Mouse (Mus musculus): ENCODE measurements around the gene Mdm2.

The Mdm2 gene

DNA sequence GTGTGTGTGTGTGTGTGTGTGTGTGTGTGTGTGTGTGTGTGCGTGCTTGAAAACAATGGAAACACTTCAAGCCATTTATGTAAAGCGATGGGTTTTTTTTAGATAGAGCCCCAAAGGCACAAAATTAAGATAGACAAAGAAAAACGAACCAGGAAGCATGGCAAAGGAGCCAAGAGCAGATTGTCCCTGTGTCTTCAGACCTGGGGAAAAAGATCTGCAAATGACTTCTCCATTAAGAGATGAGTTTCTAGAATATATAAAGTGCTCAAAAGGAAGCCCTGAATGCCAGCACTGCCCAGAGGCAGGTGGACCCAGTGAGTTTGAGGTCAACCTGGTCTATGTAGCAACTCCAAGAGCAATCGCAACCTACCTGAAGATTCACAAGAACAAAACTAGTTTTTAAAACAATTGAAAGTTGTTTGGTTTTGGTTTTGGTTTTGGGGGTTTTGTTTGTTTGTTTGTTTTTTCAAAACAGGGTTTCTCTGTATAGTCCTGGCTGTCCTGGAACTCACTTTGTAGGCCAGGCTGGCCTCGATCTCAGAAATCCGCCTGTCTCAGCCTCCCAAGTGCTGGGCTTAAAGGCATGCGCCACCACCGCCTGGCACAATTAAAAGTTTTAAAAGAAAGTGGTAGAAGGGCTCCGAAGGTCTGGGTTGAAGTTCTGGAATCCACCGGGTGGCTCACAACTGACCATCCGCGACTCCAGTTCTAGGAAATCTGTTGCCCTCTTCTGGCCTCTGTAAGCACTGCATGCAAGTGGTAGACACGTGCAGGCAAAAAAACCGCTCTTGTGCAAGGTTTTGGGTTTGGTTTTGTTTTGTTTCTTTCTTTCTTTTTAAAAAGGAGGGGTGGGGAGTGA is 28.3 kb downstream of the Mdm2 start:
- in situ Hi-C loops (cut with MboI; ENCODE audit: low pct_unique_long_range_greater_than_20kb in 1 of 2, low sequenced_read_pairs in 2 of 2, unreplicated experiment in 1 of 2), result loop anchor here in 1 of 2 experiments (10.0 to 25.0 kb wide), 2 partner anchors 227 to 620 kb away; partner anchors contain the start of gene Cct2

GRCm38 (mm10) chr10:117681543-117681942 is 29.0 kb downstream of the Mdm2 start:
- in situ Hi-C loops (cut with MboI; ENCODE audit: low pct_unique_long_range_greater_than_20kb in 1 of 2, low sequenced_read_pairs in 2 of 2, unreplicated experiment in 1 of 2), result loop anchor here in 1 of 2 experiments (10.0 to 25.0 kb wide), 2 partner anchors 227 to 619 kb away; partner anchors contain the start of gene Cct2

GRCm38 (mm10) chr10:117680868-117681513 is 29.6 kb downstream of the Mdm2 start:
- in situ Hi-C loops (cut with MboI; ENCODE audit: low pct_unique_long_range_greater_than_20kb in 1 of 2, low sequenced_read_pairs in 2 of 2, unreplicated experiment in 1 of 2), result loop anchor here in 1 of 2 experiments (10.0 to 25.0 kb wide), 2 partner anchors 226 to 619 kb away; partner anchors contain the start of gene Cct2

DNA sequence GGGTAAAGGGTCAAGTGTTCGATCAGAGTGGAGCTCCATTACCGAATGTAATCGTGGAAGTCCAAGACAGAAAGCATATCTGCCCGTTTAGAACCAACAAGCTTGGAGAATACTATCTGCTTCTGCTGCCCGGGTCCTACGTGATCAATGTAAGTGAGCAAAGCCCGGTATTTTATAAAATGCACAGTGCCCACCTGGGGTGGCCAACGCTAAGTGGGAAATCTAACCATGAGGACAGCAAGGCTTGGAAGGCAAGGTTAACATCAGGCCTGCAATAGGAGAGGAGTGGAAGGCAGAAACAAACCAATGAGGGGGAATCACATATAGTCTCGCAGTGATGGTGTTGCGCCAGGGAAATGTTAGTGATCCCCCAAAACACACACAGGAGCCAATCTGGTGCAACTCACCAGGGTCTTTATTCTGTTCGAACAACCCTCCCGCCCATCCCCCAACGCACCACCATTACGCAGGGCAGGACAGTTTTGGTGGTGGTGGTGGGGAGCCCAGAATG is 30.5 kb downstream of the Mdm2 start:
- in situ Hi-C loops (cut with MboI; ENCODE audit: low pct_unique_long_range_greater_than_20kb in 1 of 2, low sequenced_read_pairs in 2 of 2, unreplicated experiment in 1 of 2), result loop anchor here (5.0 to 25.0 kb wide), 3 partner anchors 223 to 618 kb away; partner anchors contain the start of gene Cct2 (in 1 of the 2)

DNA sequence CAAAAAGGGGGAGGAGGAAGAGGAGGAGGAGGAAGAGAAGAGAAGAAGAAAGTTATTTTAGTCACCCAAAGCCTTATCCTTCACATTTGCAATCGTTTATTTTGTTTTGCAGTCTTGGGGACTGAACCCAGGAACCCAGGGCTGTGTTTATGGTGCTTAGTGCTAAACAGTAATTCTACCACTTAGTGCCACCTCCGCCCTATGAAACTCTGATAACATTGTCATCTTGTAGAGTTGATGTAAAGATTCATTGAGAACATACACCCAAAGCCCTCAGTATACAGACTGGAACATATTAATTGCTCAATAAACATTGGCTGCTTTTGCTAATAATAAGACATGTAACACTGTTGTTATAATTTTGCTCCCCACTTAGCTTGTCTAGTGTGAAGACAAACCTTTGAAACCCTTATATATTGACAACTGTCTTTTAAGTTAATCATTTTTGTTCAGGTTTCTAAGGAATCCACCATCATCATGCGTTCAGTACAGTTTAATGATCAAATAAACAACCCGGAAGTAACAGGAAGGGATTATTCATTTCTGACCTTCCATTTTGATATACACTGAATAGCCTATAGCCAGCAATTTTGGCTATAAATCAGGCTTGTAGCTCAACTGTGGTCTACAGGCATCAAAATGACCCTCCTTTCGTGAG is 31.4 kb downstream of the Mdm2 start:
- in situ Hi-C loops (cut with MboI; ENCODE audit: low pct_unique_long_range_greater_than_20kb in 1 of 2, low sequenced_read_pairs in 2 of 2, unreplicated experiment in 1 of 2), result loop anchor here (5.0 to 25.0 kb wide), 2 partner anchors 222 to 617 kb away; partner anchors contain the start of gene Cct2 (in 1 of the 2)

- in situ Hi-C loops (cut with MboI; ENCODE audit: low pct_unique_long_range_greater_than_20kb in 1 of 2, low sequenced_read_pairs in 2 of 2, unreplicated experiment in 1 of 2), result loop anchor here (5.0 to 25.0 kb wide), 2 partner anchors 221 to 616 kb away; partner anchors contain the start of gene Cct2 (in 1 of the 2)
Measured at GRCm38 (mm10) chr10:117678357-117678756, 32.2 kb downstream of the Mdm2 start.

GRCm38 (mm10) chr10:117677494-117678236 is 32.9 kb downstream of the Mdm2 start:
- in situ Hi-C loops (cut with MboI; ENCODE audit: low pct_unique_long_range_greater_than_20kb in 1 of 2, low sequenced_read_pairs in 2 of 2, unreplicated experiment in 1 of 2), result loop anchor here (5.0 to 25.0 kb wide), 2 partner anchors 220 to 615 kb away; partner anchors contain the start of gene Cct2 (in 1 of the 2)

- in situ Hi-C loops (cut with MboI; ENCODE audit: low pct_unique_long_range_greater_than_20kb in 1 of 2, low sequenced_read_pairs in 2 of 2, unreplicated experiment in 1 of 2), result loop anchor here (5.0 to 25.0 kb wide), 2 partner anchors 219 to 614 kb away; partner anchors contain the start of gene Cct2 (in 1 of the 2)
Measured at GRCm38 (mm10) chr10:117676644-117677313, 33.8 kb downstream of the Mdm2 start.

- in situ Hi-C loops (cut with MboI; ENCODE audit: low pct_unique_long_range_greater_than_20kb in 1 of 2, low sequenced_read_pairs in 2 of 2, unreplicated experiment in 1 of 2), result loop anchor here (5.0 to 25.0 kb wide), 2 partner anchors 219 to 614 kb away; partner anchors contain the start of gene Cct2 (in 1 of the 2)
Measured at GRCm38 (mm10) chr10:117676036-117676643, 34.4 kb downstream of the Mdm2 start.

GRCm38 (mm10) chr10:117675096-117676035 is 35.2 kb downstream of the Mdm2 start:
- in situ Hi-C loops (cut with MboI; ENCODE audit: low pct_unique_long_range_greater_than_20kb in 1 of 2, low sequenced_read_pairs in 2 of 2, unreplicated experiment in 1 of 2), result loop anchor here (5.0 to 25.0 kb wide), 2 partner anchors 218 to 613 kb away; partner anchors contain the start of gene Cct2 (in 1 of the 2)

GRCm38 (mm10) chr10:117674359-117675019 is 36.1 kb downstream of the Mdm2 start:
- in situ Hi-C loops (cut with MboI; ENCODE audit: low pct_unique_long_range_greater_than_20kb in 1 of 2, low sequenced_read_pairs in 2 of 2, unreplicated experiment in 1 of 2), result loop anchor here (5.0 to 25.0 kb wide), 2 partner anchors 217 to 612 kb away; partner anchors contain the start of gene Cct2 (in 1 of the 2)

DNA sequence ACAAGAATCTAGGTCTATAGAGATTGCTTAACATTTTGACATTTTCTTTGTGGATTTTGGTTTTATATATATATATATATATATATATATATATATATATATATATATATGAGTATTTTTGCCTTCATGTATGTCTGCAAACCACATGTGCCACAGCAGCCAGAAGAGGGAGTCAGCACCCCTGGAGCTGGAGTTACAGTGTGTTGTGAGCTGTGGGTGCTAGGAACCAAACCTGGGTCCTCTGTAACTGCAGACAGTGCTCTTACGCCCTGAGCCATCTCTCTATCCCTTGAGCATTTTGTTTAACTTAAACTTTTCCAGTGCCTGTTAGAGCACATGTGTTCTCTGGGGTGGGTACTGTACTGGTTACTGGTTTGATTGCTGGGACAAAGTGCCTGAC is 36.6 kb downstream of the Mdm2 start:
- in situ Hi-C loops (cut with MboI; ENCODE audit: low pct_unique_long_range_greater_than_20kb in 1 of 2, low sequenced_read_pairs in 2 of 2, unreplicated experiment in 1 of 2), result no loop called here

DNA sequence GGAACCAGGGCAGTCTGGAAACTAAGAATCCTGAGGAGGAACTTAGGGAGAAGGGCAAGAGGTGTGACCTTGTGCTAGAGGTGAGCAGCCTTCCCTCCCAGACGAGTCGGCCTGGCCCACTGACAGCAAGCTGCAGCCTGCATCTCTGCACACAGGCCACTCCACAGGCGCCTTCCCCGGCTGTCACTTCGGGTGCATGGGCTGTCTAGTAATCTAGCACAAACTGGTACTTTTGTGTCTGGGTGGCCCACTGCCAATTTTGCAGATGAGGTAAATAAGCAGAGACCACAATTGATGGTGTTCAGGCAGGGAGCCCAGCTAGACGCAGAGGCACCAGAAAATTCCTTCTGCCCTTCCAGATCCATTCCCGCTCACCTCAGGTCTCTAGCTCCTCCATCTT is 37.9 kb downstream of the Mdm2 start:
- in situ Hi-C loops (cut with MboI; ENCODE audit: low pct_unique_long_range_greater_than_20kb in 1 of 2, low sequenced_read_pairs in 2 of 2, unreplicated experiment in 1 of 2), result no loop called here

GRCm38 (mm10) chr10:117671930-117672666 is 38.5 kb downstream of the Mdm2 start:
- in situ Hi-C loops (cut with MboI; ENCODE audit: low pct_unique_long_range_greater_than_20kb in 1 of 2, low sequenced_read_pairs in 2 of 2, unreplicated experiment in 1 of 2), result no loop called here
